Mouse (Mus musculus) spleen, adult 2 months (tissue): ENCODE measurements around the gene Fkbp6.

ENCODE experiments used
- CTCF ChIP-seq: fragments of 200-500 bp; IDR thresholded peaks from 2 replicates; pipeline ENCODE4 v1.5.1; 2011; ENCODE audit warnings: mild to moderate bottlenecking, inconsistent platforms; ENCODE audit not compliant: insufficient read depth, insufficient read length, insufficient replicate concordance; ENCODE audit errors: extremely low read depth
- POLR2A ChIP-seq: fragments of 200-500 bp; IDR thresholded peaks from 2 replicates; pipeline ENCODE4 v1.6.1; 2011; ENCODE audit warnings: low read depth, low read length, inconsistent platforms

- TF ChIP-seq CTCF, result no peak
- TF ChIP-seq POLR2A, result no peak
These were observed 23.7 kb downstream of the Fkbp6 start for GRCm38 (mm10) chr5:135326121-135326659.
